Mouse (Mus musculus): Measurements from ENCODE around the gene Specc1l.
"Not testable (repeated sequence)": the region's sequence is repeated elsewhere in the genome, so short reads cannot be mapped to it uniquely, and the experiment has no call there.

Specc1l gene

GRCm38 (mm10) chr10:75315756-75316155, 103.9 kb downstream of the Specc1l start:
- DNase-seq (ENCODE audit: low read depth in 2 of 2, low spot score in 2 of 2): no peak

- DNase-seq (ENCODE audit: low read depth in 2 of 2, low spot score in 2 of 2): no peak
Measured at GRCm38 (mm10) chr10:75316472-75316871, 104.6 kb downstream of the Specc1l start.

DNA sequence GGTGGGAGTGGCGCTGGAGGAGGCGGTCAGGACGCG, 104.8 kb downstream of the Specc1l start, which contains the start of gene Adora2a:
Gene Adora2a, plus strand, starts transcription at position 6 of the 36 bp plus-strand sequence.
- no peak for DNase-seq (ENCODE audit: low read depth in 2 of 2, low spot score in 2 of 2)

DNA sequence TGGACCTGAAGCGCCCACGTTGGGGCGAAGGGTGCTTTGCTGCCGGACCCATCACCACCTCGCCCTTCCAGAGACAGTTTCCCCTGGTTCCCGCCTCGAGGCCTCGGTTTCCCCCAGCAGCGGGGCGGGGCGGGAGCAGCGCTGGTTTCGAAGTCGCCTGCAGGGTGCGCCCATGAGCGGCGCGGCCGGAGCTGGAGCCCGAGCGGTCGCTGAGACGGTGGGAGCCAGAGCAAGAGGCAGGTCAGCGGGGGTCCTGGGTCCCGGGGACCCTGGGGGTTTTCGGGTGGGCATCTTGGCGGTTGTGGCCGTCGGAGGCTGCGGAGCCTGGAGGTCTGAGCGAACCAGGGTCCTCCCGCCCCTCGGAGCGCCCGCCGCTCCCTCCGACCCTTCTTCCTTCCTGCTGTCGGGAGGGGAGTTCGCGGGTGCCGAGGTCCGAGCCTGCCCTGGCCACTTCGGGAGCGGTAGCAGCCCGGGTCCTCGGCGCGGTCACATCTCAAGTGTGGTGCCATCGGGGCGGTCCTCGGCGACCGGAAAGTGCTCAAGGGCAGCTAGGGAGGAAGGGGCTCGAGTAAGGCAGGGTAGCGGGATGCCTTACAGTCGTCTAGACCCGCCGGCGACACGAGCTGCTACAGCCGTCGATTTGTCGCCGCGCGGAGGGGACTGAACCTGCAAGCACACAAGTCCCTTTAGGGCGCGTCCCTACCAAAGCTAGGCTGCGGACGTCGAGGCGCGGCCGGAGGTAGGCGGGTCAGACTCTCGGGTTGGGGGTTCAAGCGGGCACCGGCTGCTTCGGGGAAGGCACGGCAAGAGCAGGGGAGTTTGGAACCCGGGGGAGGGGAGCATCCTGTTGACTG, 105.3 kb downstream of the Specc1l start:
- peak; percentile 57 to 68 for DNase-seq (ENCODE audit: low read depth in 2 of 2, low spot score in 2 of 2)

- no peak for DNase-seq (ENCODE audit: low read depth in 2 of 2, low spot score in 2 of 2)
Measured at GRCm38 (mm10) chr10:75318206-75318605, 106.3 kb downstream of the Specc1l start.

DNA sequence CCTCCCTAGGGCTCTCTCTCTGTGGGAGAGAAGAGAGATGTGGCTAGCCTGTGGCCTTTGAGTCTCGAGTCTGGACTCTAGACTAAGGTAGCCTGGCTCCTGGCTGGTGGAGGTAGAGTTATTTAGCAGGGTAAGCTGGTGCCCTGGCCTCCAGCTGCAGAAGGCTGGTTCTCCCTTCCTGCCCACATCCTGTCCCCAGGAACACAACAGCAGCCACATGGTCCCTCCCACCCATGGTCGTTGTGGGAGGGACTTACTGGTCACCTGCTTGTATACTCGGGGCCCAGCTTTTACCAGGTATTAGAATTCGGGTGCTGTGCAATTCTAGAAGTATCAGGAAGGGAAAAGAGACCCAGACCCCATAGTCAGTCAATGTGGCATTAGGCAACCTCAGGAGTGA, 108.4 kb downstream of the Specc1l start:
- peak; percentile 52 to 61 for DNase-seq (ENCODE audit: low read depth in 2 of 2, low spot score in 2 of 2)

DNA sequence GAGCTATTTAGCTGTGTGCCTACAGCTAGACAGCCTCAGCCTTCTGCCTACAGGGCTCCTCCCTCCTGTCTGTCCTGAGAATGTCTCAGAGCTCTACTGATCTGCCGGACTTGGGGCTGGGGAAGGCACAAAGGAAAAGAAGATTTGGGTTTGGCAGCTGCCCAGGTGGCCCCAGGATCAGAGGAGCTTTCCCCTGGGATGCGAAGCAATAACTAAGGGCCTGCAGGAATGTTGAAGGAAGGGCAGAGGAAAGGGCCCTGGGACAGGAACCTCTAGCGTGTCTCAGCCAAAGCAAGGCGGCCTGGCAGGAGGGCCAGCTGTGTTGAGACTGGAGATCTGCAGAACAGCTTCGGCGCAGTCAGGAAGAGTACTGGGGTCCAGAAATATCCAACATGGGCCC, 111.1 kb downstream of the Specc1l start:
- no peak for DNase-seq (ENCODE audit: low read depth in 2 of 2, low spot score in 2 of 2)

- DNase-seq (ENCODE audit: low read depth in 2 of 2, low spot score in 2 of 2): no peak
Measured at GRCm38 (mm10) chr10:75323986-75324385, 112.1 kb downstream of the Specc1l start.

DNA sequence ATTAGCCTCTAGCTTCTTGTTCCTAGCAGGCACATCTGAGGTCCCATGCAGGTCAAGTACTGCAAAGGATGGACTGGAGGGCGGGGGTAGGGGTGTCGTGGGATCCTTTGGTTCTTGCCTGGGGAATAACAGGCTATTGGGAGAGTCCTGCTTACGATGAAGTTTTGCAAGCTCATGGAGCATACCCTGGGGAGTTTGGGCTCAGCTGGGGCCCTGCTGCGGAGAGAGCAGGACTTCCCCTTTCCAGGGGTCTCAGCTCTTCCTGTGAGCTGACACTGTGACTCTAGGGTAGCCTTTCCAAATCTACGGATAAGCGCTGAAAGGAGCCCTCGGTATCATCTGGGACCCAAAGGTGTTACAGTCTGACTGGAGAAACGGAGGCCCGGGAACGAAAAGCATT, 112.5 kb downstream of the Specc1l start:
- DNase-seq (ENCODE audit: low read depth in 2 of 2, low spot score in 2 of 2): no peak

DNA sequence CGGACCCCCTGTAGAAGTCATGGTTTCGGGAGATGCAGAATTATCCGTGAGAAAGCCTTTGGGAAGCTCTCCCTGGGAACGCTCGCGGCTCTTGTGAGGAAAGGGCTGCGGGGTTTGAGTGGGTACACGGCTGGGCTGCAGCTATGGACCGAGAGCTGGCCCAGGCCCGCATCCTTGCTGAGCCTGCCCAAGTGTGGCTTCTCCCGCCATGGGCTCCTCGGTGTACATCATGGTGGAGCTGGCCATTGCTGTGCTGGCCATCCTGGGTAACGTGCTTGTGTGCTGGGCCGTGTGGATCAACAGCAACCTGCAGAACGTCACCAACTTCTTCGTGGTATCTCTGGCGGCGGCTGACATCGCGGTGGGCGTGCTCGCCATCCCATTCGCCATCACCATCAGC, 113.9 kb downstream of the Specc1l start:
- DNase-seq (ENCODE audit: low read depth in 2 of 2, low spot score in 2 of 2): no peak

GRCm38 (mm10) chr10:75326553-75326952, 114.7 kb downstream of the Specc1l start:
- DNase-seq (ENCODE audit: low read depth in 2 of 2, low spot score in 2 of 2): peak; percentile 71 to 75

DNA sequence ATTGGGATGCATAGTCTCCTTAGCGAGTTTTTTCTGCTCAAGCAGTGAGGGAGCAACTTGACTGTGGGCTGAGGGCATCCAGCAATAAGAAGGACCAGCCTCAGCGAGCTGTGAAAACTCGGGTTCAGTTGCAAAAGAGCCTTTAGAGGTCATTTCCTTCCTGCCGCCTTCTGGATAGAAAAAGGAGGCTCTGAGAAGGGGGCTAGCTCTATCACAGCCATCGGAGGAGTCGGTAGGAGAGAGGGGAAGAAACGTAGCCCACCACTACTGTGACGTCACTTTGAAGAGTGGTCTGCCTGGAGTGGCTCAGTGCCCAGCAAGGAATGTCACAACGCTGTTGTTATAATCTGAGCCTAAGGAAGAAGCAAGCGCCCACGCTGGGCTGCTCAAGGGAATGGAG, 115.2 kb downstream of the Specc1l start:
- DNase-seq (ENCODE audit: low read depth in 2 of 2, low spot score in 2 of 2): no peak

GRCm38 (mm10) chr10:75328201-75328704, 116.4 kb downstream of the Specc1l start:
- DNase-seq (ENCODE audit: low read depth in 2 of 2, low spot score in 2 of 2): no peak

DNA sequence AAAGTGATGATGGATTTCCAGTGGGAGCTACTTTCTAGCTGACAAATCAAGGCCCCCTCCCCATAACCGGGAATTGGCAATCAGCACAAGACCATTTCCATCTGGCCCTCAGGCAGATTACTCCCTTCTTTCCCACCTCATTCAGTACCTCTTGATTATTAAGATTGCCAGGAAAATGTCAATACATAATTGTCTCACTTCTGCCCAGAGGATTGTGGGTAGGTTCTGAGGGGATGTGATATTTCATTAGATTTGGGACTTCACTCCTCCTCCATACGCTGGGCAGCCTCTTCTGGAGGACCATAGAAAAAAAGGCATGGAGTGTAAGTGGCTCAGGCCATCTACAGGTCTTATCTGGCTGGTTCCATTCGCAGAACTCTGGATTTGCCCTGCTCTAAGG, 120.4 kb downstream of the Specc1l start:
- DNase-seq (ENCODE audit: low read depth in 2 of 2, low spot score in 2 of 2): no peak

DNA sequence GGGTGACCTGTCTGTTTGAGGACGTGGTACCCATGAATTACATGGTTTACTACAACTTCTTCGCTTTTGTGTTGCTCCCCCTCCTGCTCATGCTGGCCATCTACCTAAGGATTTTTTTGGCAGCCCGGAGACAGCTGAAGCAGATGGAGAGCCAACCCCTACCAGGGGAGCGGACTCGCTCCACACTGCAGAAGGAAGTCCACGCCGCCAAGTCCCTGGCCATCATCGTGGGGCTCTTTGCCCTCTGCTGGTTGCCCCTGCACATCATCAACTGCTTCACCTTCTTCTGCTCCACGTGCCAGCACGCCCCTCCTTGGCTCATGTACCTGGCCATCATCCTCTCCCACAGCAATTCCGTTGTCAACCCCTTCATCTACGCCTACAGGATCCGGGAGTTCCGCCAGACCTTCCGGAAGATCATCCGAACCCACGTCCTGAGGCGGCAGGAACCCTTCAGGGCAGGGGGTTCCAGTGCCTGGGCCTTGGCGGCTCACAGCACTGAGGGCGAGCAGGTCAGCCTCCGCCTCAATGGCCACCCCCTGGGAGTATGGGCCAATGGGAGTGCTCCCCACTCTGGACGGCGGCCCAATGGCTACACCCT, 121.4 kb downstream of the Specc1l start:
- DNase-seq (ENCODE audit: low read depth in 2 of 2, low spot score in 2 of 2): no peak

- DNase-seq (ENCODE audit: low read depth in 2 of 2, low spot score in 2 of 2): no peak
Measured at GRCm38 (mm10) chr10:75334175-75334574, 122.3 kb downstream of the Specc1l start.

DNA sequence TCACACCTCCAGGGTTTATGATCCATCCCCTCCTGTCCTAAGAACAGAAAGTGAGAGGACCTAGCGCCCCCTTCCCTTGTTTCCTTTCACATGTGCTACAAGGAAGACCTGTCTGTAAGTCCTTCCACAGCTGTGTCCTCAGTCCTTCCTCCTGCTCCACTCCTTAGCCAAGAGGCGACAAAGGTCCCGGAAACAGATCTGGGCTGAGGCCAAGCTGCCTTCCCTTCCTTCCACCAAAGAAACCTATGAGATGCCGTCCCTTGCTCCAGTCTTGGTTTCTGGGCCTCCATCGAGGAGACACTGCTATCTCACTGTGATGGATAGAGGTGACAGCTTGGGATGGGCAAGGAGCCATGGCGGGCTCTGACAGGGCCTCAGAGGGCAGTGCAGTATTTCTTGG, 123.2 kb downstream of the Specc1l start:
- no peak for DNase-seq (ENCODE audit: low read depth in 2 of 2, low spot score in 2 of 2)

DNA sequence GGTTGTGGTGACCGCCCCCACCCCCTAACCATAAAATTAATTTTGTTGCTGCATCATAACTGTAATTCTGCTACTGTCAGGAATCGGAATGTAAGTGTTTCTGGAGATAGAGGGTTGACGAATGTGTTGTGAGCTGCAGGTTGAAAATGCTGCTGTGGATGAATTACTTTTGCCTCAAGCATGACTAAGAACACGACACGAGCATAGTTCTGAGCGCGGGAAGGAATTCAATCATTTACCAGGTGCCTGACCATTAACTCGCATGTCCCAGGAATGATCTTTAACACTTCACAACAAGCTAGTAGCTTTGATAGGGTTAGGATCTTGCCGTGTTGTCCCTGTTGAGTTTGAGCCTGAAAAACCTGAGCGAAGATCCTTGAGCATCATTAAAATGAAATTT, 125.4 kb downstream of the Specc1l start:
- no peak for DNase-seq (ENCODE audit: low read depth in 2 of 2, low spot score in 2 of 2)

DNA sequence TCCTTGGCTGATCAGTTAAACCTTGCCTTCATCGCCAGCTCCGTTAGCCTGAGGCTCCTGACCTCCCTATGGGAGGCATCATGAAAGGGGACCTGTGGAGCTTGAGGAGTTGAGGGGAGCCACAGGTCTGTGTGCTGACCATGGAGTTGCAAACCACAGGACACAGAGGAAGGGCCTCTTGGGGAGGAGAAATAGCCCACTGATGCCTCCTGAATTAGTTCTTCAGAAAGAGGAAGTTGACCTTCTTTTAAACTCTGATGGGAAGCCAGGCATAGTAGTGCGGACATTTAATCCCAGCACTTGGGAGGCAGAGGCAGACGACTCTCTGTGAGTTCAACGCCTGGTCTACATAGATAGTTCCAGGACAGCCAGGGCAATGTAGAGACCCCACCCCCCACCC, 127.0 kb downstream of the Specc1l start:
- no peak for DNase-seq (ENCODE audit: low read depth in 2 of 2, low spot score in 2 of 2)

- DNase-seq (ENCODE audit: low read depth in 2 of 2, low spot score in 2 of 2): no peak
Measured at GRCm38 (mm10) chr10:75339377-75339776, 127.5 kb downstream of the Specc1l start.

- DNase-seq (ENCODE audit: low read depth in 2 of 2, low spot score in 2 of 2): no peak
Measured at GRCm38 (mm10) chr10:75341936-75342335, 130.1 kb downstream of the Specc1l start.

GRCm38 (mm10) chr10:75344563-75344962, 132.7 kb downstream of the Specc1l start:
- not testable (repeated sequence) for DNase-seq (ENCODE audit: low read depth in 2 of 2, low spot score in 2 of 2)

- no peak for DNase-seq (ENCODE audit: low read depth in 2 of 2, low spot score in 2 of 2)
Measured at GRCm38 (mm10) chr10:75345265-75345664, 133.4 kb downstream of the Specc1l start.
